Mouse (Mus musculus) forebrain, embryonic 14.5 days (tissue): ENCODE measurements at regions not wholly inside any gene's neighbourhood (a gene's known extent, or its start where the extent isn't known, plus 50 kb on each side); places are given as distances from the start of the nearest gene placed in this dataset.

ENCODE experiments used
- ATAC-seq: fragments of 200-750 bp; cut with Nextera tagmentation; 2 replicates; pipeline ENCODE4 v1.8.0; 2017; ENCODE audit warnings: mild to moderate bottlenecking, moderate library complexity
- DNase-seq: peaks from one replicate; pipeline ENCODE4 v3.0.0-alpha.2; 2015; ENCODE audit warnings: low spot score
- H3K27ac ChIP-seq: fragments of 300-500 bp; sonication (generic); 2 replicates; pipeline ENCODE4 v1.5.1; 2014; ENCODE audit warnings: low read depth, mild to moderate bottlenecking, control low read depth, low read length, moderate library complexity
- H3K27me3 ChIP-seq: fragments of 300-500 bp; sonication (generic); replicated peaks from 2 replicates; pipeline ENCODE4 v1.6.1; 2014; ENCODE audit warnings: low read length, control low read depth, mixed read lengths; ENCODE audit not compliant: control insufficient read depth, insufficient read depth
- H3K36me3 ChIP-seq: fragments of 300-500 bp; sonication (generic); 2 replicates; pipeline ENCODE4 v1.6.1; 2014; ENCODE audit warnings: low read length, control low read depth; ENCODE audit not compliant: control insufficient read depth, insufficient read depth
- H3K4me1 ChIP-seq: fragments of 300-500 bp; sonication (generic); 2 replicates; pipeline ENCODE4 v1.6.1; 2014; ENCODE audit warnings: antibody characterized with exemption, low read length, control low read depth; ENCODE audit not compliant: control insufficient read depth, insufficient read depth
- H3K4me2 ChIP-seq: fragments of 300-500 bp; sonication (generic); 2 replicates; pipeline ENCODE4 v1.6.1; 2014; ENCODE audit warnings: mild to moderate bottlenecking, control low read depth, low read length
- H3K4me3 ChIP-seq: fragments of 300-500 bp; sonication (generic); 2 replicates; pipeline ENCODE4 v1.5.1; 2014; ENCODE audit warnings: low read depth, low read length, control low read depth
- H3K9ac ChIP-seq: fragments of 300-500 bp; sonication (generic); 2 replicates; pipeline ENCODE4 v1.6.1; 2014; ENCODE audit warnings: mild to moderate bottlenecking, low read length, control low read depth, moderate library complexity
- H3K9me3 ChIP-seq: fragments of 300-500 bp; sonication (generic); replicated peaks from 2 replicates; pipeline ENCODE4 v1.6.1; 2016; ENCODE audit warnings: low read length, control low read depth, mixed read lengths; ENCODE audit not compliant: control insufficient read depth
- whole genome bisulfite sequencing: fragments of 180-500 bp; shearing (Covaris S2); extraction: QIAGEN DNeasy Blood & Tissue Kit; methylation state at CpG from one replicate; pipeline ENCODE4 v1.1.7; 2014; 5-methylcytosine and 5-hydroxymethylcytosine counted together

- Histone ChIP-seq H3K27ac (no peak overlapping the region), H3K36me3 (no peaks in the 10 kb centered on the region), H3K4me1 (no peaks in the 10 kb centered on the region), H3K9me3 (no peaks in the 10 kb centered on the region), H3K9ac (no peak overlapping the region), H3K27me3 (no peaks in the 10 kb centered on the region), H3K4me2 (no peak overlapping the region), H3K4me3 (no peak overlapping the region)
- peak; percentile 52 for DNase-seq
- 0 out of 2 replicates have a peak, but pooled peaks have one; percentile 42 for ATAC-seq
- WGBS: 73% methylated on average over 1 of the region's 1 CpGs
These were observed 313.4 kb upstream of the G6pd2 start for GRCm38 (mm10) chr5:61495226-61495625.

GRCm38 (mm10) chr5:61507406-61507805 lies 301.2 kb upstream of the G6pd2 start:
- Histone ChIP-seq H3K9me3 (no peaks in the 10 kb centered on the region), H3K36me3 (no peaks in the 10 kb centered on the region), H3K9ac (no peak overlapping the region), H3K4me3 (no peak overlapping the region), H3K4me1 (no peaks in the 10 kb centered on the region), H3K27ac (no peak overlapping the region), H3K4me2 (no peak overlapping the region), H3K27me3 (no peaks in the 10 kb centered on the region)
- DNase-seq (no peak), ATAC-seq (no peak)
- 84% methylated on average over 3 of the region's 3 CpGs for WGBS

- no peak overlapping the region for H3K27ac ChIP-seq
- H3K27me3 ChIP-seq: no peaks in the 10 kb centered on the region
- DNase-seq (peak; percentile 68), ATAC-seq (peak; percentile 72)
- no peak overlapping the region for H3K4me3 ChIP-seq
- H3K9ac ChIP-seq: no peak overlapping the region
- no peak overlapping the region for H3K4me2 ChIP-seq
- no peaks in the 10 kb centered on the region for H3K9me3 ChIP-seq
- no peaks in the 10 kb centered on the region for H3K4me1 ChIP-seq
- no peaks in the 10 kb centered on the region for H3K36me3 ChIP-seq
These were observed 268.1 kb upstream of the G6pd2 start for GRCm38 (mm10) chr5:61540502-61540901.

GRCm38 (mm10) chr5:61546632-61547492 lies 261.8 kb upstream of the G6pd2 start:
- no peak overlapping the region for H3K9ac ChIP-seq
- H3K27me3 ChIP-seq: no peaks in the 10 kb centered on the region
- no peaks in the 10 kb centered on the region for H3K9me3 ChIP-seq
- H3K27ac ChIP-seq: no peak overlapping the region
- H3K4me1 ChIP-seq: no peaks in the 10 kb centered on the region
- H3K4me2 ChIP-seq: no peak overlapping the region
- no peaks in the 10 kb centered on the region for H3K36me3 ChIP-seq
- ATAC-seq (peak; percentile 94), DNase-seq (peak; percentile 83)
- 32% methylated on average over 5 of the region's 5 CpGs for WGBS
- H3K4me3 ChIP-seq: no peak overlapping the region

- Histone ChIP-seq H3K9ac (no peak overlapping the region), H3K27ac (no peak overlapping the region), H3K36me3 (no peaks in the 10 kb centered on the region), H3K4me1 (no peaks in the 10 kb centered on the region), H3K4me2 (no peak overlapping the region), H3K4me3 (no peak overlapping the region), H3K27me3 (no peaks in the 10 kb centered on the region), H3K9me3 (no peaks in the 10 kb centered on the region)
- DNase-seq: no peak
- WGBS: 10% methylated on average over 1 of the region's 1 CpGs
- ATAC-seq: no peak
These were observed 255.1 kb upstream of the G6pd2 start for GRCm38 (mm10) chr5:61553526-61553925.
